Mouse (Mus musculus): ENCODE measurements around the gene Stk33.

- TF ChIP-seq CTCF (IDR thresholded peaks at IDR 0.05) (no peak), EP300 (IDR thresholded peaks at IDR 0.05) (no peak)
These were observed 112.1 kb downstream of the Stk33 start for GRCm38 (mm10) chr7:109326813-109327212.

Data from lung, postnatal 0 days (tissue).